Mouse (Mus musculus) kidney, postnatal 25 days (tissue): ENCODE data around the gene Il20rb.

Experiments
- DNase-seq, 2 experiments: peaks; one replicate each; pipeline ENCODE4 v3.0.0; 2021; ENCODE audit warnings: mixed read lengths in 2 of 2

The Il20rb gene

GRCm38 (mm10) chr9:100486431-100486830 is at the start of gene Il20rb:
Gene Il20rb (minus strand): TSS chr9:100486788.
- DNase-seq: no peak

- DNase-seq: no peak
Measured at GRCm38 (mm10) chr9:100535618-100536262, 49.2 kb upstream of the Il20rb start.

GRCm38 (mm10) chr9:100534686-100535085 is 48.1 kb upstream of the Il20rb start:
- DNase-seq: no peak

GRCm38 (mm10) chr9:100532847-100533505 is 46.4 kb upstream of the Il20rb start:
- DNase-seq: no peak

GRCm38 (mm10) chr9:100531296-100531695 is 44.7 kb upstream of the Il20rb start:
- DNase-seq: no peak

- no peak for DNase-seq
Measured at GRCm38 (mm10) chr9:100525225-100525624, 38.6 kb upstream of the Il20rb start.

- DNase-seq: no peak
Measured at GRCm38 (mm10) chr9:100522029-100522428, 35.4 kb upstream of the Il20rb start.

- peak; percentile 47 to 80 for DNase-seq
Measured at GRCm38 (mm10) chr9:100520586-100520985, 34.0 kb upstream of the Il20rb start.

- DNase-seq: peak in 1 of 2 experiments; percentile 32
Measured at GRCm38 (mm10) chr9:100520012-100520411, 33.4 kb upstream of the Il20rb start.

GRCm38 (mm10) chr9:100507581-100507980 is 21.0 kb upstream of the Il20rb start:
- DNase-seq: no peak

- peak; percentile 72 to 78 for DNase-seq
Measured at GRCm38 (mm10) chr9:100506652-100507051, 20.1 kb upstream of the Il20rb start.

- no peak for DNase-seq
Measured at GRCm38 (mm10) chr9:100505498-100505897, 18.9 kb upstream of the Il20rb start.

GRCm38 (mm10) chr9:100493611-100494261 is 7.1 kb upstream of the Il20rb start:
- no peak for DNase-seq

GRCm38 (mm10) chr9:100491424-100491823 is 4.8 kb upstream of the Il20rb start:
- DNase-seq: no peak

GRCm38 (mm10) chr9:100488969-100489368 is 2.4 kb upstream of the Il20rb start:
- no peak for DNase-seq

GRCm38 (mm10) chr9:100488056-100488713 is 1.6 kb upstream of the Il20rb start:
- no peak for DNase-seq

- no peak for DNase-seq
Measured at GRCm38 (mm10) chr9:100483318-100483717, 3.3 kb downstream of the Il20rb start.

- no peak for DNase-seq
Measured at GRCm38 (mm10) chr9:100481626-100482025, 5.0 kb downstream of the Il20rb start.

GRCm38 (mm10) chr9:100474056-100474455 is 12.5 kb downstream of the Il20rb start:
- no peak for DNase-seq

- no peak for DNase-seq
Measured at GRCm38 (mm10) chr9:100473361-100473760, 13.2 kb downstream of the Il20rb start.

GRCm38 (mm10) chr9:100472931-100473330 is 13.7 kb downstream of the Il20rb start:
- no peak for DNase-seq

GRCm38 (mm10) chr9:100471605-100471953 is 15.0 kb downstream of the Il20rb start:
- no peak for DNase-seq

GRCm38 (mm10) chr9:100470936-100471604 is 15.5 kb downstream of the Il20rb start:
- DNase-seq: peak; percentile 50 to 85
